Mouse (Mus musculus) frontal cortex, postnatal 14 days (tissue): ENCODE data around the gene Fancf.

Experiments
- DNase-seq, 2 experiments: peaks; one replicate each; pipeline ENCODE4 v3.0.0; 2022; ENCODE audit warnings: low spot score in 2 of 2

Gene Fancf

DNA sequence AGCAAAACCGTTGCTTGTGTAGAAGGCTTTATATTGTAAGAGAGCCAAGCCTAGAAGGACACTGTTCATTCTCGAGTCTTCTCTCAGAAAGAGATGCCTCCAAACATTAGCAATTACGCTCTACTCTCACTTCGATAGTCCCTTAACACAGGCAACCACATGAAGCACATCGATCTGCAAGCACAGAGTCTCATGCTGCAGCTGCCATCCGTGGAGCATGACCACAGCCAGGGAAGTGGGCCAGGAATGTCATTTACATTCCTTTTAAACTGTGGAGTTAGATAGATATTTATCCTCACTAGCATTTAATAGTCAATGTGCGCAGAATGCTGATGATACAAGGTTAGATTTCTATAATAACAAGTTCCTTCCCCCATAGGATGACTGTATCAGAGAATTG lies 21.6 kb downstream of the Fancf start:
- no peak for DNase-seq

DNA sequence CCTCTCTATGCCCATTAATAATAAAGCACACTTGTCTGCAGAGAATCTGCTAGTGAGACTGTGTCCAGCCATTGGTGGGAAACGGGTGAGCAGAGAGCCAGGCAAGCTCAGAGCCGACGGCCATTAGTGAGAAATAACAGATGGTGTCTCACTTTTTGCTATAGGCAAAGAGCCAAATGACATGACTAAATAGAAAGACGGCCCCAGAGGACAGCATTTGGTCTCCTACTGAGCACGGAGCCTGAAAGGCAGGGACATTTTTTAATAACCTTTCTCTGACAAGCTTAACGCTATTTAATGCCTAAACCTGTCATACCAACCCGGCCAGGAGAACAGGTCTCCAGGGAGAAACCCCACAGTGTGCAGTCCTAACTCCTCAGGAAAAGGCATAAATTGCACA lies 30.1 kb downstream of the Fancf start:
- no peak for DNase-seq

DNA sequence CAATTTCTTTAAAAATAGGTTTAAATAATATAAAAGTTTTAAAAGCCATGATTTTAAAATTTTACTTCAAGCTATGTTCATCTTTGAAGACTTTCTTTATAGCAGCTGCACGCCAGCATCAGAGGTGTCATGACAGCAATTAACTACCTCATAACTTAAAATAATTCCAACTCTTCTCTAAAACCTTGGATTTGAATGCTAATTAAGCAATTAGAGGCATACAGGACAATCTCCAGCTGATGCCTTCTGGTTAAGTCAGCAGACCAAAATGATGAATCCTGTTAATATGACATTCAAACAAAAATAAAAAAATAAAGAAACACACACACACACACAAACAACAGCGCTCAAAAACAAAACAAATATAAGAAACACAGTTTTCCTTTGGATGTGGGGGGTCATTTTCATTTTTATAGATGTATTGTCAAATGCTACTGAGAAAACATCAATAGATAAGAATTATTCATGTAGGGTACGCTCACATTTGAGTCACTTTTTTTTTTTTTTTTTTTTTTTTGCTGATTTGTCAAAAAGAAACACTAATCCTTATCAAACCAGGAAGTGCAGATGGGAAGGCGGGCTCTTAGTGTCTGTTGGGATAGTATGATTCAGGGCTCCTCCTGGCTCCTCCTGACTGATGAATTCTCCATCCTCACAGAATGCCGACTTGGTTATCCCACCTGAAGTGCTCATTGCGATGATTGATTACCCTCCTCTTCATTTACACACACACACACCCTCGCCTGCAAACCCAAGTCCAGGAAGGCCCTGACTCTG lies 38.3 kb downstream of the Fancf start:
- no peak for DNase-seq

DNA sequence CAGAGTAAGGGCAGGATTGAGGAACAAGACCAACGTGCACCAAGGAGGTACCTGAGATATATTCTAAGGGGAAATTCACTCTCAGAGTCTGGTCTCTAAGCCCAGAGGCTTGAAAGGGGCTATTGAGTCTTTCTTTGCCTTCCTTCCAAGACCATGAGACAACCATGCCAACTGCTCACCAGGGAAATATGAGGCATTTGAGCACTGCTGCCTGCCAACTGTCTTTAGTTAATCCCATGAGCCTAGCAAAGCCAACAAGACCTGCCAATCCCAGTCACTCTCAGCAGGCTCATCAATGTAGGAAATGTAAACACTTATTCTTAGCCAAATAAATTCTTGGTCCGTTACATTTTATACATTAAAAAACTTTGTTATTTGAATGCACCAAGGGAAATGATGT lies 40.6 kb downstream of the Fancf start:
- DNase-seq = no peak

DNA sequence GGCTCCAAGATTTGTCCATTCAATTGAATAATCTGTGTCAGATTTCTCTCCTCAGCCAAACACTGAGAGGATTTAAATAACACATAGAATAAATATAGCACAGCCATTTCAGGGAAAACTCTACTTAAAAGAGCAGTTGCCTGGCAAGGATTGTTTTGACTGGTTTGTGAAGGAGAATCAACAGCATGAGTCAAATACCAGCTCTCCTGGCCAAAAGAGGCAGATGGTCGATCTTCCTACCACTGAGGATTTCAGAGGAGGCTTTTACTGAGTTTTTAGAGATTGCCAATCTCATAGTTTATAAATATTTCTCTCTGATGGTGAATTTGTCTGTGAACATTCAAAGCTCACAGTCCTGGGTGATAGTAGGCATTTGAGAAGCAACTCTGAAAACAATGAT lies 42.2 kb downstream of the Fancf start:
- DNase-seq = peak in 1 of 2 experiments; percentile 12

DNA sequence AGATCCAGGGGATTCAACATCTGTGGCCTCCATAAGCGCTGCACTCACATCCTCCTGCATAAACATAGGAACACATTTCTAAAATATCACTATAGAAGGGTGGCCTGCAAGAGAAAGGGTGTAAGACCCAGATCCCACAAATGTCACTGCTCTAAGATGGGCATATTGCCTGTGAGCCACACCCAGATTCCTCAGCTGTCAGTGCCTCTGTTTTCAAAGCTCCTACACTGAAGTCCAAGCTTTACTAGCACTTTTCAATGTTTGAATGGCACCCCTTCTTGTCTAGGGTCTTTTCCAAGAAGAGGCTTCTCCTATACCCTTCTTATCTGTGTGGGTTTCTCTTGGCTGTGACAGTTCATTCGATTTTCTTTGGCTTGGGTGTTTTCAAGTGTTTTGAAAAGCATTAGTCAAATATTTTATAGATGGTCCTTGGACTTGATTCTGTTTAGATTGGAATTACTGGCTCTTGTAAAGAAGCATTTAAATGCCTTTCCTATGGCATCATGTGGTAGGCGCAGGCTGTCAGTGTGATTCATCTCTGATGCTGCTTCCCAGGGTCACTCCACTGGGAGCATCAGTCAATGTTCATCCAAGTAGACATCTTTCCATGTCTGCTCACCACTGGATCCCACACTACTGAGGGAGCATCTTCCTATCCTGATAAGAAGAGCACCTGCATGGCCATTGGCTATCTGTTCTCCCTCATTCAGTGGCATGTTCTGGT lies 43.7 kb downstream of the Fancf start:
- no peak for DNase-seq

DNA sequence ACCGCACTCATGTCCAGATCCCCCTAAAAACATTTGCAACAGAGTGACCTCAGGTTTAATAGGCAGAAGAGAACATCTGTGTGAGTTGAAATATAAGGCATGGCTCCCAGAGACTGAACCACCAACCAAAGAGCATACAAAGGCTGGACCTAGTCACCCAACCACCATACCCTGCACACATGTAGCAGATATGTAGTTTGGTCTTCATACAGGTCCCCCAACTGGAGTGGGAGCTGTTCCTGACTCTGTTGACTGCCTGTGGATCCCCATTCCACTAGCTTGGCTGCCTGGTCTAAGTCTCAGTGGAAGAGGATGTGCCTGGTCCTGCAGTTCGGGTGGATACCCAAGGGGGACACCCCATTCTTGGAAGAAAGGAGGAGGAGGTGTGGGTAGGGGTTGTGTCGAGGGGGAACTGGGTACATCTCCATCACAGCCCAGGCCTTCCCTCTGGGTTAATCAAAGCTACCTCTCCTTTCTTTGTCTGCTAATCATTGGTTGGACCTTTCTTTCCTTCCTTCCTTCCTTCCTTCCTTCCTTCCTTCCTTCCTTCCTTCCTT lies 45.7 kb downstream of the Fancf start:
- no peak for DNase-seq

DNA sequence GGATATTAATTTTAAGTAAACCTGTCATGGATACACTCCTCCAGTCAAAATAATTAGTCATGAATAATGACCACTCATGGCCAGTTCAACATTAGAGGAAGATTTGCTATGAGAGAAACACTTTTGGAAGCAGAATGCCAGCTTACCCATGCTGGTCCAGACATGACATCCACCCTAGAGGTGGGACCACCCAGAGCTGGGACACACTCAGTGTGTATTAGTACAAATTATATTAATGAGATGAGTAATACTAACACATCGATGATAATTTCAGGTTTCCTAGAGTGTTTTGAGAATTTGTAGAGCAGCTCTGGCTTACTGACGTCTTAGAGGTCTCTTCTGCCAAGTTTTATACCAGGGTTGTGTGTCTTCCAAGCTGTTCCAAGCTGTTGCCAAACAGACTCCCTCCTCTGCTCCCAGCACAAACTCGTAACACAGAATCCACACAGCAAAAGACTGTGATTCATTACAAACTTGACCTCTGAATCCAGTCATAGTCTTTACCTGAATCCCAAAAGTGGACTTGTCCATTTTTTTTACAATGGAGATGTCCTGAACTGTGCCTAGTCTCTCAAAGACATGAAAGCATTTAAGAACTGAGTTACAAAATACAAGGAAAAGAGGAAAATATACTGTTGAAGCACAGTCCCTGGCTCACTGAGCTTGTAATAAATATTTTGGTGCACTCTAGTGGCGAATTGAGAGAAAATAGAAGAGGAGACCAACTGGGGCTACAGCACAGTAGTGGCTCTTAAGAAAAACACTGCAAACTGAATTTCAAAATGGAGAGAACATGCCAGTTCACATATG lies 46.4 kb downstream of the Fancf start:
- DNase-seq = no peak
